Mouse (Mus musculus): ENCODE results near the gene Pigl. TPM values are rescaled to one million over a fixed set of nuclear protein-coding genes. Genes with fewer than 3 reads are reported as not detected.

Gene Pigl
- polyA plus RNA-seq (2015; fragmentation: Nextera tagmentation; extraction: Ambion mirVana) = 11.9 and 12.4 TPM in 2 replicates

GRCm38 (mm10) chr11:62458276-62458724, at the start of gene Pigl, which contains the start of gene Ncor1:
TSS of gene Pigl (plus strand) at chr11:62458460.
TSS of gene Ncor1 (minus strand) at chr11:62458541.
- H3K4me2 ChIP-seq = peak within 1 kb of the TSS; percentile 78
- WGBS = 0% methylated on average over 33 of the region's 33 CpGs
- H3K9me3 ChIP-seq (replicated peaks) = no peaks in the 10 kb centered on the region
- peak within 1 kb of the TSS; percentile 94 for H3K4me3 ChIP-seq (replicated peaks)
- H3K9ac ChIP-seq = peak within 1 kb of the TSS; percentile 100
- H3K36me3 ChIP-seq = no peaks in the 10 kb centered on the region
- peaks cover 20% of the 10 kb centered on the region for H3K4me1 ChIP-seq
- peak; percentile 76 for ATAC-seq (replicated peaks; ENCODE audit: low FRiP score)
- peak within 1 kb of the TSS; percentile 99 for H3K27ac ChIP-seq
- no peaks in the 10 kb centered on the region for H3K27me3 ChIP-seq

- no peak for ATAC-seq (replicated peaks; ENCODE audit: low FRiP score)
- no peaks in the 10 kb centered on the region for H3K9me3 ChIP-seq (replicated peaks)
- H3K4me2 ChIP-seq = no peak overlapping the region
- H3K9ac ChIP-seq = no peak overlapping the region
- no peak overlapping the region for H3K4me3 ChIP-seq (replicated peaks)
- H3K36me3 ChIP-seq = peaks cover 50% of the 10 kb centered on the region
- no peaks in the 10 kb centered on the region for H3K4me1 ChIP-seq
- 95% methylated on average over 2 of the region's 2 CpGs for WGBS
- no peak overlapping the region for H3K27ac ChIP-seq
- H3K27me3 ChIP-seq = no peaks in the 10 kb centered on the region
Observed at GRCm38 (mm10) chr11:62408848-62409247, 49.4 kb upstream of the Pigl start.

DNA sequence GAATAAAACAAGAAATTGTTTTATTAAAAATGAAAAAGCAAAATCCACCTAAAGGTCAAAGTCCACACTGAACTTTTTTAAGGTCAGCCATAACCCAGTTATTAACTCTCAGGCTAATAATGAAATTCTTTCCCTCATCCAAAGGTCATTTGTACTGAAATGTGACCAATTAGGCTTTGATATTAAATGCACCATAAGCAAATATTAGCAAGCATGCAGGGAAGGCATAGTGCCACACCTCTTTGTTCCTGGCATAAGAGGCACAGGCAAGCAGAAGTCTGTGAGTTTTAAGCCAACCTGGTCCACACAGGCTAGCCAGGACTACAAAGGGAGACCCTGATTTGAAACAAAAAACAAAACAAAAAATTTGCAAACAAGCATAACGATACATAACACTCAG, 48.6 kb upstream of the Pigl start:
- H3K27me3 ChIP-seq = no peaks in the 10 kb centered on the region
- WGBS = 98% methylated on average over 1 of the region's 1 CpGs
- H3K27ac ChIP-seq = no peak overlapping the region
- H3K4me2 ChIP-seq = no peak overlapping the region
- H3K4me1 ChIP-seq = no peaks in the 10 kb centered on the region
- no peak for ATAC-seq (replicated peaks; ENCODE audit: low FRiP score)
- H3K4me3 ChIP-seq (replicated peaks) = no peak overlapping the region
- H3K9ac ChIP-seq = no peak overlapping the region
- no peaks in the 10 kb centered on the region for H3K9me3 ChIP-seq (replicated peaks)
- peaks cover 55% of the 10 kb centered on the region for H3K36me3 ChIP-seq

GRCm38 (mm10) chr11:62415026-62415425, 43.2 kb upstream of the Pigl start:
- Histone ChIP-seq H3K27ac (no peak overlapping the region), H3K36me3 (peaks cover 69% of the 10 kb centered on the region), H3K4me3 (replicated peaks) (no peak overlapping the region), H3K9me3 (replicated peaks) (no peaks in the 10 kb centered on the region), H3K27me3 (no peaks in the 10 kb centered on the region), H3K4me2 (no peak overlapping the region), H3K9ac (no peak overlapping the region), H3K4me1 (no peaks in the 10 kb centered on the region)
- WGBS = 95% methylated on average over 4 of the region's 4 CpGs
- ATAC-seq (replicated peaks; ENCODE audit: low FRiP score) = no peak

DNA sequence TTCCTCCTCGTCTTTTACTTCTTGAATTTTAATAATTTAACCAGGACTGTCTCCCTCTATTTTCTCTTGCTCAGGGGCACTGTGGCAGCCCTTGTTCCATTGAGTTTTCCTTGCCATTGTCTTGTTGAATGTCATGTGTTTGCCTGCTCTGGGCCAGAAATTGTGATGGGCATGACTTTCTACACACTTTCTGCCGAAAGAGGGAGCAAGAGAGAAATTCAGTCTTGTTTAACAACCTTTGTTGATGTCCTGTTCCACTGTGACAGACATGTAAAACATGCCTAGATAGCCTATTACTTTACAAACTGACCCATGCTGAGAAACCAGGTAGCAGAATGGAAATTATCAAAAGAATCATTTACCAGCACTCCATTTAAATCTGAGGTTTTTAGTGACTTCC, 33.7 kb upstream of the Pigl start:
- Histone ChIP-seq H3K36me3 (peaks cover 57% of the 10 kb centered on the region), H3K27me3 (no peaks in the 10 kb centered on the region), H3K4me3 (replicated peaks) (no peak overlapping the region), H3K27ac (no peak overlapping the region), H3K9ac (no peak overlapping the region), H3K4me2 (no peak overlapping the region), H3K4me1 (no peaks in the 10 kb centered on the region), H3K9me3 (replicated peaks) (no peaks in the 10 kb centered on the region)
- 79% methylated on average over 2 of the region's 2 CpGs for WGBS
- no peak for ATAC-seq (replicated peaks; ENCODE audit: low FRiP score)

GRCm38 (mm10) chr11:62426266-62426665, 32.0 kb upstream of the Pigl start:
- 78% methylated on average over 5 of the region's 5 CpGs for WGBS
- Histone ChIP-seq H3K27me3 (no peaks in the 10 kb centered on the region), H3K9me3 (replicated peaks) (no peaks in the 10 kb centered on the region), H3K36me3 (peaks cover 60% of the 10 kb centered on the region), H3K4me1 (no peaks in the 10 kb centered on the region), H3K27ac (no peak overlapping the region), H3K9ac (no peak overlapping the region), H3K4me2 (no peak overlapping the region), H3K4me3 (replicated peaks) (no peak overlapping the region)
- no peak for ATAC-seq (replicated peaks; ENCODE audit: low FRiP score)

DNA sequence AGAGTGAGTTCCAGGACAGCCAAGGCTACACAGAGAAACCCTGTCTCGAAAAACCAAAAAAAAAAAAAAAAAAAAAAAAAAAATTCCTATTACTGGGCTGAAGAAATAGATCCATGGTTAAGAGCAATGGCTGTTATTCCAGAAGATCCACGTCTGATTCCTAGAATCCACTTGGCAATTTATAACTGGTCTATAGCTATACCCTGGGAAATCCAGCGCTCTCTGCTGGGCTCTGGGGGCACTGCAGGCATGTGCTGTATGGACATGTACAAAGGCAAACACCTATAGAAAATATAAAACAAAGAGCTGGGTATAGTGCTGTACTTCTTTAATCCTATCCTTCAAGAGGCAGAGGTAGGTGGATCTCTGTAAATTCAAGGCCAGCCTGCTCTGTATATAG, 31.2 kb upstream of the Pigl start:
- Histone ChIP-seq H3K27me3 (no peaks in the 10 kb centered on the region), H3K36me3 (peaks cover 60% of the 10 kb centered on the region), H3K27ac (no peak overlapping the region), H3K9me3 (replicated peaks) (no peaks in the 10 kb centered on the region), H3K4me2 (no peak overlapping the region), H3K9ac (no peak overlapping the region), H3K4me1 (no peaks in the 10 kb centered on the region), H3K4me3 (replicated peaks) (no peak overlapping the region)
- 88% methylated on average over 2 of the region's 3 CpGs for WGBS
- no peak for ATAC-seq (replicated peaks; ENCODE audit: low FRiP score)

- no peak for ATAC-seq (replicated peaks; ENCODE audit: low FRiP score)
- 77% methylated on average over 2 of the region's 2 CpGs for WGBS
- H3K4me3 ChIP-seq (replicated peaks) = no peak overlapping the region
- no peak overlapping the region for H3K9ac ChIP-seq
- no peaks in the 10 kb centered on the region for H3K9me3 ChIP-seq (replicated peaks)
- no peak overlapping the region for H3K4me2 ChIP-seq
- peaks cover 64% of the 10 kb centered on the region for H3K36me3 ChIP-seq
- H3K27ac ChIP-seq = no peak overlapping the region
- H3K4me1 ChIP-seq = no peaks in the 10 kb centered on the region
- H3K27me3 ChIP-seq = no peaks in the 10 kb centered on the region
Observed at GRCm38 (mm10) chr11:62432211-62432610, 26.0 kb upstream of the Pigl start.

- peaks cover 43% of the 10 kb centered on the region for H3K36me3 ChIP-seq
- H3K9me3 ChIP-seq (replicated peaks) = no peaks in the 10 kb centered on the region
- no peak overlapping the region for H3K4me2 ChIP-seq
- no peak overlapping the region for H3K4me3 ChIP-seq (replicated peaks)
- H3K27me3 ChIP-seq = no peaks in the 10 kb centered on the region
- 93% methylated on average over 9 of the region's 9 CpGs for WGBS
- 0 out of 2 replicates have a peak, but pooled peaks cover 5% of the 10 kb centered on the region for H3K4me1 ChIP-seq
- no peak overlapping the region for H3K9ac ChIP-seq
- no peak overlapping the region for H3K27ac ChIP-seq
- no peak for ATAC-seq (replicated peaks; ENCODE audit: low FRiP score)
Observed at GRCm38 (mm10) chr11:62440670-62441315, 17.5 kb upstream of the Pigl start.

DNA sequence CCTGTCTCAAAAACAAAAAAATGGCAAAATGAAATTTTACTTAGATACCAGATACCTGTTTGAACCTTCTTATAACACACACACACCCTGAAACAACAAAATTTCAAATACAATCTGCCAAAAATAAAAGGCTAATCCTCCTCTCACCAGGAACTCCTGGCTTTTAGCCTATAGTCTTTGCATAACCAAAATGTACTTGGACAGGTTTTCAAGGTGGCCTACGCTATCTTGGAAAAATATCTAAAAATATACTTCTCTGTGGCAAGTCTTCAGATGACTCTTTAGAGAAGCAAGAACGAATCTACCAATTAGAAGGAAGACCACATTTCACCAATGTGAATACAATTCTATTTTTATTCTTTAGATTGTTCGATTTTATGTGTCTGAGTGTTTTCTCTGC, 12.5 kb upstream of the Pigl start:
- Histone ChIP-seq H3K27me3 (no peaks in the 10 kb centered on the region), H3K9me3 (replicated peaks) (no peaks in the 10 kb centered on the region), H3K9ac (no peak overlapping the region), H3K4me3 (replicated peaks) (no peak overlapping the region), H3K27ac (no peak overlapping the region), H3K36me3 (peaks cover 24% of the 10 kb centered on the region), H3K4me1 (0 out of 2 replicates have a peak, but pooled peaks cover 5% of the 10 kb centered on the region), H3K4me2 (no peak overlapping the region)
- 95% methylated on average over 3 of the region's 3 CpGs for WGBS
- ATAC-seq (replicated peaks; ENCODE audit: low FRiP score) = no peak

DNA sequence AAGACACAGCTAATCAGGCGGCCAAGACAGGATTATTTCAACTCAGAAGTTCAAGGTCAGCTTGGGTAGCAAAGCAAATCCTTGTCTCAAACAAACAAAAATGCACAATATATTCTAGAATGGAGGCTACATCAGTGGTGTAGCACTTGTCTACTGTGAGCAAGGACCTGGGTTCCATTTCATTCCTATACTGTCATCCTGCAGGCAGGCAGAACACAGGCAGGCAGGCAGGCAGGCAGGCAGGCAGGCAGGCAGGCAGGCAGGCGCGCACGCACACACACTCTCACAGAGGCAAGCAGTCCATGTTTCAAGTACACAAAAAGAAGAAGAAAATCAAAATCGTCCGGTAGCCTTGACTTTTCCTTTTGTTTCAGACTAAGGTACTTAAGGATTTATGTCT, 9.3 kb upstream of the Pigl start:
- ATAC-seq (replicated peaks; ENCODE audit: low FRiP score) = no peak
- H3K27ac ChIP-seq = no peak overlapping the region
- no peak overlapping the region for H3K9ac ChIP-seq
- H3K9me3 ChIP-seq (replicated peaks) = no peaks in the 10 kb centered on the region
- WGBS = 92% methylated on average over 6 of the region's 6 CpGs
- H3K4me2 ChIP-seq = no peak overlapping the region
- peaks cover 23% of the 10 kb centered on the region for H3K36me3 ChIP-seq
- no peaks in the 10 kb centered on the region for H3K27me3 ChIP-seq
- H3K4me3 ChIP-seq (replicated peaks) = no peak overlapping the region
- 0 out of 2 replicates have a peak, but pooled peaks cover 2% of the 10 kb centered on the region for H3K4me1 ChIP-seq

- 63% methylated on average over 1 of the region's 1 CpGs for WGBS
- ATAC-seq (replicated peaks; ENCODE audit: low FRiP score) = no peak
- H3K4me3 ChIP-seq (replicated peaks) = no peak overlapping the region
Observed at GRCm38 (mm10) chr11:62455193-62455592, 3.1 kb upstream of the Pigl start.

More at GRCm38 (mm10) chr11:62455193-62455592, 3.1 kb upstream of the Pigl start:
- Histone ChIP-seq H3K27ac (no peak overlapping the region), H3K27me3 (no peaks in the 10 kb centered on the region), H3K4me2 (0 out of 2 replicates have a peak overlapping the region, but pooled peaks have one; percentile 78), H3K9ac (no peak overlapping the region), H3K36me3 (peaks cover 8% of the 10 kb centered on the region; the same call in 1 of the 2 replicates), H3K9me3 (replicated peaks) (no peaks in the 10 kb centered on the region), H3K4me1 (peaks cover 20% of the 10 kb centered on the region)
